Mouse (Mus musculus) frontal cortex, postnatal 14 days (tissue): ENCODE results near the gene Schip1.

ENCODE experiments used
- DNase-seq, 2 experiments: peaks; one replicate each; pipeline ENCODE4 v3.0.0; 2022; ENCODE audit warnings: low spot score in 2 of 2

The Schip1 gene

GRCm38 (mm10) chr3:68470061-68470460 lies 405.5 kb downstream of the Schip1 start:
- no peak for DNase-seq

DNA sequence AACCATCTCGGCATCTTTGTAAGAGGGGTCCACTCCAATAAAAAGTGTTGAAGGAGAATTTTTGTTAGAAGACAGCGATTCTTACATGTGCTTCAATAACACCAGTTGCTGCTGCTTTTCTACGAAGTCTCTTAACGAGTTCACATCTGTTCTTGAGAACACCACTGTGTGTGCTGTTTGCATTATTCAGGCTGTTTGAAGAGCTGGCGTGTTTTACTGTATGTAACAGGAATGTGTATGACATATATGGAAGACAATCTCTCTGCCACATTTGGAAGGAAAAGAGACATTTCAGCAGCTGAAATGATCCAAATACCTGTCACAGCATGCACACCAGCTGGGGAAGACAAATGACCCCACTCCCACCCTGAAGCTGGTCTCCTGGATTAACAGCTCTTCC lies 406.0 kb downstream of the Schip1 start:
- no peak for DNase-seq

- DNase-seq: no peak
Observed at GRCm38 (mm10) chr3:68476336-68476735, 411.7 kb downstream of the Schip1 start.

GRCm38 (mm10) chr3:68477478-68477877 lies 412.9 kb downstream of the Schip1 start:
- no peak for DNase-seq

DNA sequence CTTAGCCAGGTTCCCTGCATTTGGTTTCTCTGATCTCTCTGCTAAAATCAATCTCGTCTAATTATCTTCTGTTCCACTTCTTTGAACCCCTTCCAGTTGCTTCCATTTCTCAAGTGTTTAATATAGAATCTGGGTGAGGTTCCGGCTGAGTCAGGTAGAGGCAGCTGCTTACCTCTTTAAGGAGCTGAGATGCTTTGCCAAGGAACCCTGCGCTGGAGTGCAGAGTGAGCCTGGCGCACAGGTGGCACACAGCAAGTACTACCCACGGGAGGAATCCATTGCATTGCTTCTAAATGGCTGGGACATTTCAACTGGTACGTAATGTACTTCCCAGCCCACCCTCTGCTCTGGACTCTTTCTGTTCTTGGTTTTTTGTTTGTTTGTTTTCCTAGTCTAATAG lies 414.7 kb downstream of the Schip1 start:
- DNase-seq: no peak

GRCm38 (mm10) chr3:68483517-68483916 lies 418.9 kb downstream of the Schip1 start:
- no peak for DNase-seq

- no peak for DNase-seq
Observed at GRCm38 (mm10) chr3:68484021-68484420, 419.4 kb downstream of the Schip1 start.

GRCm38 (mm10) chr3:68484561-68484960 lies 420.0 kb downstream of the Schip1 start:
- DNase-seq: no peak

DNA sequence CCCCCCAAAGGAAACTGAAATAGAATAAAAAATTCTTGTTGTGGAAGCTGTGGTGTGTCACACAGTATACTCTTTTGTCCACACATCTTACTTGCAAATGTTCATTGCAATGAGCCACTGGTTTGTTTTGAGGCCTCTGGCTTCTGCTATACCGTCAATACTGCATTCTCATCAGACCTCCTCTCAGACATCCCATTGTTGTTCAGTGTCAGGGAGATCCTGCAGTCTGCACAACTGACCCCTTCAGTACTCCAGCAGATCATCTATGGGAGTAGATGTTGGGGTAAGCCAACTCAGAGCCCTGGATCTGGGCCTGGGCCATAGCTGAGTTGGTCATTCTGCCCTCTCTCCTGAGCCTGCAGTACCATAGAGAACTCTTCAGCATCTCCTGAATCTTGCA lies 423.0 kb downstream of the Schip1 start:
- DNase-seq: no peak

DNA sequence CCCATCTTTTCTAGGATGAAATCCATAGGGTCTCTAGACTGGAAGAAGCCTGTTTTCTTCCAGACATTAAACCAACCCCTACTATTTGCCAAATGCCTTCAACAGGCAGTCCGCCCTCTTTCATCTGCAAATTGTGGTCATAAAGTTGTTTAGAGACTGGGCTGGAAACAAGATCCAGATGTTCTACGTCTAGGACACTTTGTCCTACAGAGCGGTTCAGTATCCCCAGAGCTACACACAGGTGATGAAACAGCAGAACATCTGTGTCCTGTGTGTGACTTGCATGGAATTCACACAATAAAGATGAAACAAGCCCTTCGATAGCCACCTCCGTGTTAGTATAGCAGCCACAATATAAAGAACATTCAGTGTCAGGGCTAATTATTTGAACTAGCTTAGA lies 423.7 kb downstream of the Schip1 start:
- no peak for DNase-seq

- no peak for DNase-seq
Observed at GRCm38 (mm10) chr3:68491516-68491915, 426.9 kb downstream of the Schip1 start.

- DNase-seq: no peak
Observed at GRCm38 (mm10) chr3:68492066-68492465, 427.5 kb downstream of the Schip1 start.

GRCm38 (mm10) chr3:68492513-68492912 lies 427.9 kb downstream of the Schip1 start:
- no peak for DNase-seq

- peak in 1 of 2 experiments; percentile 29 for DNase-seq
Observed at GRCm38 (mm10) chr3:68493170-68493585, 428.6 kb downstream of the Schip1 start.

DNA sequence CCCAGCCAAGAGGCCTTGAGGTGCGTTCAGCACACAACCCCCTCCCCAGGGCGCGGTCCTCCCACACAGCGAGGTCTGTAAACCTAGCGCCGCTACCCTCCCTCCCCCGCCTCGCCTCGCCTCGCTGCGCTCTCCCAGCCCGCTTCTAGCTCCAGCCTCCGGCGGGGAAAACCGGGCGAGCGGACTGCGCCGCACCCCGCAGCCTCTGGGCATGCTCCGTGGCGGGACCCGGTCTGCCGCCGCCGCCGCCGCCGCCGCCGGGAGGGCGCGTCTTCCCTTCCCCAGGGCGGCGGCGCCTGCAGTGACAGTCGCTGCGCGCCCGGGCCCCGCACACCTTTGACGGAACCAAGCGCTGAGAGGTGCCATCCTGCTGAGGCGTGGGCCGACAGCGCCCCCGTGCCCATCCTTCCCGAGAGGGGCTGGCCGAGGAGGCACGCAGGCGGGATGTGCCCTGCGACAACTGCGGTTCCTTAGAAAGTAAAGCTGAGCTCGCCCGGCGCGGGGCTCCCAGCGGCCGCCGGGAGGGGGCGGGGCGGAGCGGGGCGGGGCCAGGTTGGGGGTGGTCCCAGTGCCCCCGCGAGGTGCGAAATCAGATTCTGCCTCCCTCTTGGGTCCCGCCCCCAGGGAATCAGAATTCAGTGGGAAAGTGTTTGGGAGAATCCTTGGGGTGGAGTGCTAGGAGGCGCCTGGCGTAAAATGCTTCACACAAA lies 429.1 kb downstream of the Schip1 start:
- DNase-seq: peak; percentile 58 to 65

DNA sequence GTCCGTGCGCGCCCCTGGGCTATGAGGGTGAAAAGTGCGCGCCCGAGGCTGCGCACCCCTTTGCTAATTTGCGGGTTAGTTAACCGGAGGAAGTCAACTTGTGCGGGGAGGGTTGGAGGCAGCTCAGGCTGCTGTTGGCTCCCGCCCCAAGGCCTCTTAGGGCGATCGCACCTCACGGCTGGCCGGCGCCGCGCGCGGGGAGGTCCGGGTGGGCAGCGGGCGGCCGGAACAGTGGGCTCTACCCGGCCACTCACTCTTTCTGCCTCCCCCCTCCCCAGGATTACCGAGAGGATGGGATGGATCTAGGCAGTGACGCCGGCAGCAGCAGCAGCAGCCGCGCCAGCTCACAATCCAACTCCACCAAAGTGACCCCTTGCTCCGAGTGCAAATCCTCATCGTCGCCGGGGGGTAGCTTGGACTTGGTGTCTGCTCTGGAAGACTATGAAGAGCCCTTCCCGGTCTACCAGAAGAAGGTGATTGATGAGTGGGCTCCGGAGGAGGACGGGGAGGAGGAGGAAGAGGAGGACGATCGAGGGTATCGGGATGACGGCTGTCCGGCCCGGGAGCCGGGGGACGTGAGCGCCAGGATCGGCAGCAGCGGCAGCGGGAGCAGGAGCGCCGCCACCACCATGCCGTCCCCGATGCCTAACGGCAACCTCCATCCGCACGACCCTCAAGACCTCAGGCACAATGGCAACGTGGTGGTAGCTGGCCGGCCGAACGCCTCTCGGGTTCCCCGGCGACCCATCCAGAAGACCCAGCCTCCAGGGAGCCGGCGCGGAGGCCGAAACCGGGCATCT lies 429.9 kb downstream of the Schip1 start:
- peak in 1 of 2 experiments; percentile 52 for DNase-seq

DNA sequence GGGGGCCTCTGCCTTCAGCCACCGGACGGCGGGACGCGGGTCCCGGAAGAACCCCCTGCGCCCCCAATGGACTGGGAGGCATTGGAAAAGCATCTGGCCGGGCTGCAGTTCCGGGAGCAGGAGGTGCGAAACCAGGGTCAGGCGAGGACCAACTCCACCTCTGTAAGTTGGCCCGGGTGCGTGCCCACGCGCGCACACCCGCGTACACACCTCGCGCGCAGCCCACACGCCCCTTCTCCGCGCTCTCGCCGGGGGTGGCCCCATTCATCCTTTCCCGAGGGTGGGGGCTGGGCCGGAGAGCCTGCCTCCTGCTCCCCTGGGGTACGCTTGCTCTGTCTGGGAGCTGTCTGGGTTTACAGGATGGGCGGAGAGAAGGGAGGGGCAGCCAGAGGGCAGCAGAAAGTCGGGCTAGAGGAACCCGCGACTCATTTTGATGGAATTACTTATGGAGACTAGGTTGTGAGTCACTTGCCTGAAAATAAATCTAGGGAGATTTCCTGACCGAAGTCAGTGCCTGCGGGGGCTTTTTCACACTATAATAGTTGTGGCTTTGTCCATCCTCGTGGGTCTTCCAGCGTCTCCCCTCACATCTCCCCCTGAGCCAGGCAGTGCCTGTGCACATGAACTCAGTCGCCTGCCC lies 430.6 kb downstream of the Schip1 start:
- peak; percentile 38 to 44 for DNase-seq

GRCm38 (mm10) chr3:68495736-68496242 lies 431.2 kb downstream of the Schip1 start:
- DNase-seq: peak in 1 of 2 experiments; percentile 19

- no peak for DNase-seq
Observed at GRCm38 (mm10) chr3:68496513-68496912, 431.9 kb downstream of the Schip1 start.

- DNase-seq: no peak
Observed at GRCm38 (mm10) chr3:68499532-68500152, 435.0 kb downstream of the Schip1 start.

GRCm38 (mm10) chr3:68504838-68505237 lies 440.2 kb downstream of the Schip1 start:
- no peak for DNase-seq

- DNase-seq: no peak
Observed at GRCm38 (mm10) chr3:68506769-68507318, 442.2 kb downstream of the Schip1 start.
